Mouse (Mus musculus): Measurements from ENCODE around the gene Frmd8.

DNA sequence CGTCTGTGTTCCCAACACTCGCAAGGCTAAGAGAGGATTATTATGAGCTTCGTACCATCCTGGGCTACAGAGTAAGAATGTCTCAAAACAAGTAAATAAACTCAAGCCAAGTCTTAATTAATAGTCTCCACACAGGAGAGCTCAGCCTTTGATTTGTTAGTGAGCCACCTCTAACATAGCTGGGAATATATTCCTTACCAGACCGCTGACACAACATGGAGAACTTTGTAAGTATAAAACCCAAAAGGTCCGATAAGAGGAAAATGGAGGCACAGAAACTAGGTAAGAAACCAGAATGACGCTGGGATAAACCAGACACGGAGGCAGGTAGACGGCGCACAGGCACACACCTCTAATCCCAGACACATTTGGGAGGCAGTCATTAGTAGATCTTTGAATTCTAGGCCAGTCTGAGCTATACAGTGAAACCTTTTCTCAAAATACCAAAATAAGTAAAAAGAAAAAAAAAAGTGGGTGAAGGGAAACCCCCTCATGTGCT is 34.1 kb downstream of the Frmd8 start:
- TF ChIP-seq POLR2A (IDR thresholded peaks at IDR 0.05; ENCODE audit: extremely low read depth, insufficient read depth, low read length) (no peak), CTCF (IDR thresholded peaks at IDR 0.05; ENCODE audit: low read depth, low read length) (no peak)

Data from liver, adult 2 months (tissue).